Mouse (Mus musculus): ENCODE results near the gene Kap. TPM values are rescaled to one million over a fixed set of nuclear protein-coding genes. Genes with fewer than 3 reads are reported as not detected.

Kap gene
- polyA plus RNA-seq (2017; shearing (Covaris generic)) = not detected

DNA sequence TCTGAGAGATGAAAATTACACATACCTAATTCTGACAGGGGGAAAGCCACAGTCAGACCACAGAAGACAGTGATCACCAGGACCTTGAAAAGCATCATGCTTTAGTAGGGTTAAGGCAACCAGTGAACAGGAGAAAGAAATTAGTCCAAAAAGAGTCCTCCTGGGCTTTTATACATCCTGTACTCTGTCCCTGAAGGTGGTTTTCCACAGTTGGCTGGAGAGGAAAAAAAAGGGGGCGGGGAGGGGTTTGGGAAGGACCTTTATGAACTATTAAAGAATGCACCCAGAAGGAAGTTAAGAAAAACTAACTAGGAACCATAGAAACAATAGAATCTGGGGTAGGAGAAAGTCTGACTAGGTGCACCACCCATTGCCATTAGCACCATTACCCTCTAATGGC is at the start of gene Kap:
TSS of gene Kap (minus strand) at position 237 of the 400 bp plus-strand sequence.

Other genes with a start within 250 kb of the Kap start
- gene Etv6, start 181.9 kb upstream of the Kap start, polyA plus RNA-seq (2017; shearing (Covaris generic)) = 15.7 TPM

Measured in activated CD4-positive, CD25-positive, alpha-beta regulatory T cell, adult 9 weeks (primary cell).